Mouse (Mus musculus) limb, embryonic 14.5 days (tissue): ENCODE data around the gene Tm9sf1. TPM values are rescaled to one million over a fixed set of nuclear protein-coding genes. Genes with fewer than 3 reads are reported as not detected.

Experiments
- ATAC-seq: fragments of 200-750 bp; cut with Nextera tagmentation; 2 replicates; pipeline ENCODE4 v1.8.0; 2017; ENCODE audit warnings: low read depth, moderate number of reproducible peaks, moderate TSS enrichment; ENCODE audit not compliant: low FRiP score
- DNase-seq: peaks from one replicate; pipeline ENCODE4 v3.0.0-alpha.2; 2015; ENCODE audit warnings: low spot score
- H3K27ac ChIP-seq: fragments of 300-500 bp; sonication (generic); replicated peaks from 2 replicates; pipeline ENCODE4 v1.5.1; 2014; ENCODE audit warnings: low read depth, mild to moderate bottlenecking, low read length, moderate library complexity, mixed read lengths
- H3K27me3 ChIP-seq: fragments of 300-500 bp; sonication (generic); 2 replicates; pipeline ENCODE4 v1.6.1; 2014; ENCODE audit warnings: low read length, mixed read lengths; ENCODE audit not compliant: control insufficient read depth, insufficient read depth
- H3K36me3 ChIP-seq: fragments of 300-500 bp; sonication (generic); 2 replicates; pipeline ENCODE4 v1.6.1; 2014; ENCODE audit warnings: mild to moderate bottlenecking, low read length, moderate library complexity, mixed read lengths; ENCODE audit not compliant: control insufficient read depth, insufficient read depth
- H3K4me1 ChIP-seq: fragments of 300-500 bp; sonication (generic); 2 replicates; pipeline ENCODE4 v1.6.1; 2014; ENCODE audit warnings: antibody characterized with exemption, low read length, mixed read lengths; ENCODE audit not compliant: control insufficient read depth, insufficient read depth
- H3K4me2 ChIP-seq: fragments of 300-500 bp; sonication (generic); replicated peaks from 2 replicates; pipeline ENCODE4 v1.6.1; 2014; ENCODE audit warnings: low read depth, mild to moderate bottlenecking, low read length, moderate library complexity; ENCODE audit not compliant: severe bottlenecking
- H3K4me3 ChIP-seq: fragments of 300-500 bp; sonication (generic); replicated peaks from 2 replicates; pipeline ENCODE4 v1.5.1; 2014; ENCODE audit warnings: low read length
- H3K9ac ChIP-seq: fragments of 300-500 bp; sonication (generic); 2 replicates; pipeline ENCODE4 v1.6.1; 2014; ENCODE audit warnings: mild to moderate bottlenecking, low read depth, low read length, moderate library complexity; ENCODE audit not compliant: severe bottlenecking
- H3K9me3 ChIP-seq: fragments of 300-500 bp; sonication (generic); 2 replicates; pipeline ENCODE4 v1.6.1; 2016; ENCODE audit warnings: low read length; ENCODE audit not compliant: control insufficient read depth
- POLR2A ChIP-seq: fragments of 200-500 bp; IDR thresholded peaks from 2 replicates; pipeline ENCODE4 v1.8.0; 2012; ENCODE audit warnings: inconsistent platforms, mild to moderate bottlenecking, moderate library complexity, borderline replicate concordance; ENCODE audit not compliant: insufficient read depth, insufficient read length; ENCODE audit errors: extremely low read depth
- WGBS: fragments of 180-500 bp; shearing (Covaris S2); extraction: QIAGEN DNeasy Blood & Tissue Kit; methylation state at CpG from one replicate; pipeline ENCODE4 v1.1.7; 2014; 5-methylcytosine and 5-hydroxymethylcytosine counted together
- polyA plus RNA-seq, 2 experiments: library from polyadenylated mRNA; depleted of rRNA in 1 of 2; stranded (reverse) in 1 of 2; unstranded in 1 of 2; fragments of >200 nt; fragmentation: Nextera tagmentation in 1 of 2; extraction: Ambion mirVana in 1 of 2; gene quantifications; 2 replicates each; pipeline versions ENCODE4 v1.2.1 to v1.2.3; 2012 to 2014

The Tm9sf1 gene
- polyA plus RNA-seq, 2 experiments: 92.3 to 111 TPM

GRCm38 (mm10) chr14:55634874-55635522 lies 8.6 kb downstream of the Tm9sf1 start:
- Histone ChIP-seq H3K4me2 (peak overlapping the region; percentile 88), H3K9me3 (no peaks in the 10 kb centered on the region), H3K4me3 (peak overlapping the region; percentile 77), H3K9ac (peak overlapping the region; percentile 76), H3K27ac (peak overlapping the region; percentile 67), H3K27me3 (no peaks in the 10 kb centered on the region), H3K4me1 (peaks cover 3% of the 10 kb centered on the region; the same call in 1 of the 2 replicates), H3K36me3 (peaks cover 75% of the 10 kb centered on the region)
- DNase-seq (no peak), ATAC-seq (peak; percentile 45)
- WGBS: 5% methylated on average over 23 of the region's 23 CpGs
- 0 out of 2 replicates have a peak, but pooled peaks have one; percentile 15 for TF ChIP-seq POLR2A

GRCm38 (mm10) chr14:55629312-55629711 lies 14.3 kb downstream of the Tm9sf1 start:
- ATAC-seq (no peak), DNase-seq (no peak)
- H3K36me3 ChIP-seq: peaks cover 98% of the 10 kb centered on the region
- H3K4me3 ChIP-seq: no peak overlapping the region
- H3K9me3 ChIP-seq: no peaks in the 10 kb centered on the region
- H3K27ac ChIP-seq: no peak overlapping the region
- no peak overlapping the region for H3K9ac ChIP-seq
- no peaks in the 10 kb centered on the region; the same call in 1 of the 2 replicates for H3K4me1 ChIP-seq
- TF ChIP-seq POLR2A: no peak
- no peak overlapping the region for H3K4me2 ChIP-seq
- H3K27me3 ChIP-seq: no peaks in the 10 kb centered on the region
- 57% methylated on average over 5 of the region's 5 CpGs for WGBS

GRCm38 (mm10) chr14:55628077-55628827 lies 15.4 kb downstream of the Tm9sf1 start:
- DNase-seq (no peak), ATAC-seq (no peak)
- WGBS: 79% methylated on average over 27 of the region's 27 CpGs
- no peak overlapping the region for H3K27ac ChIP-seq
- H3K9ac ChIP-seq: no peak overlapping the region
- no peaks in the 10 kb centered on the region for H3K9me3 ChIP-seq
- H3K36me3 ChIP-seq: peaks cover 96% of the 10 kb centered on the region
- H3K27me3 ChIP-seq: no peaks in the 10 kb centered on the region
- H3K4me3 ChIP-seq: no peak overlapping the region
- no peak for TF ChIP-seq POLR2A
- no peaks in the 10 kb centered on the region for H3K4me1 ChIP-seq
- H3K4me2 ChIP-seq: no peak overlapping the region

GRCm38 (mm10) chr14:55618486-55619195 lies 25.0 kb downstream of the Tm9sf1 start:
- no peak for ATAC-seq
- Histone ChIP-seq H3K36me3 (peaks cover under 1% of the 10 kb centered on the region; the same call in 1 of the 2 replicates), H3K4me3 (peak overlapping the region; percentile 21), H3K9ac (0 out of 2 replicates have a peak overlapping the region, but pooled peaks have one; percentile 12), H3K27ac (no peak overlapping the region), H3K27me3 (no peaks in the 10 kb centered on the region), H3K4me2 (peak overlapping the region; percentile 39), H3K9me3 (no peaks in the 10 kb centered on the region), H3K4me1 (no peaks in the 10 kb centered on the region; the same call in 1 of the 2 replicates)
- no peak for DNase-seq
- WGBS: 43% methylated on average over 22 of the region's 22 CpGs
- TF ChIP-seq POLR2A: no peak

- no peaks in the 10 kb centered on the region for H3K9me3 ChIP-seq
- no peak for TF ChIP-seq POLR2A
- no peaks in the 10 kb centered on the region for H3K27me3 ChIP-seq
- H3K4me2 ChIP-seq: peak within 1 kb of the TSS; percentile 39
- peak within 1 kb of the TSS; percentile 21 for H3K4me3 ChIP-seq
- H3K27ac ChIP-seq: no peak within 1 kb of the TSS
- ATAC-seq (peak; percentile 73), DNase-seq (peak; percentile 46)
- no peaks in the 10 kb centered on the region; the same call in 1 of the 2 replicates for H3K4me1 ChIP-seq
- WGBS: 16% methylated on average over 17 of the region's 21 CpGs
- H3K9ac ChIP-seq: 0 out of 2 replicates have a peak within 1 kb of the TSS, but pooled peaks have one; percentile 12
- no peaks in the 10 kb centered on the region for H3K36me3 ChIP-seq
Observed at GRCm38 (mm10) chr14:55617822-55618221, 25.8 kb downstream of the Tm9sf1 start, which contains the start of gene Rec8. TSS of gene Rec8 (plus strand) at chr14:55618037.
